Mouse (Mus musculus) mesoderm, embryonic 11.5 days (tissue): Measurements from ENCODE around the gene Pepd.
"Not testable (repeated sequence)": the region's sequence is repeated elsewhere in the genome, so short reads cannot be mapped to it uniquely, and the experiment has no call there.

ENCODE experiments used
- DNase-seq: peaks from one replicate; pipeline ENCODE4 v3.0.0-alpha.2; 2012; ENCODE audit warnings: low read depth, low spot score

The Pepd gene

GRCm38 (mm10) chr7:34982372-34982771 lies 70.2 kb downstream of the Pepd start:
- not testable (repeated sequence) for DNase-seq

GRCm38 (mm10) chr7:34983702-34984475 lies 71.7 kb downstream of the Pepd start:
- DNase-seq, result no peak

- DNase-seq, result no peak
Measured at GRCm38 (mm10) chr7:34984526-34985133, 72.5 kb downstream of the Pepd start.

- no peak for DNase-seq
Measured at GRCm38 (mm10) chr7:34985216-34985615, 73.0 kb downstream of the Pepd start.

- no peak for DNase-seq
Measured at GRCm38 (mm10) chr7:34985646-34986045, 73.5 kb downstream of the Pepd start.

GRCm38 (mm10) chr7:34986575-34987150 lies 74.5 kb downstream of the Pepd start:
- DNase-seq, result no peak

- DNase-seq, result no peak
Measured at GRCm38 (mm10) chr7:34987258-34987657, 75.1 kb downstream of the Pepd start.

- DNase-seq, result no peak
Measured at GRCm38 (mm10) chr7:34988488-34988887, 76.3 kb downstream of the Pepd start.

- no peak for DNase-seq
Measured at GRCm38 (mm10) chr7:34991731-34992246, 79.6 kb downstream of the Pepd start.

- DNase-seq, result no peak
Measured at GRCm38 (mm10) chr7:34992766-34993165, 80.6 kb downstream of the Pepd start.

GRCm38 (mm10) chr7:34995872-34996662 lies 83.9 kb downstream of the Pepd start:
- no peak for DNase-seq

- DNase-seq, result no peak
Measured at GRCm38 (mm10) chr7:35000839-35001238, 88.7 kb downstream of the Pepd start.

GRCm38 (mm10) chr7:35003171-35003737 lies 91.1 kb downstream of the Pepd start:
- DNase-seq, result no peak

GRCm38 (mm10) chr7:35006661-35007060 lies 94.5 kb downstream of the Pepd start:
- no peak for DNase-seq

GRCm38 (mm10) chr7:35013228-35013627 lies 101.0 kb downstream of the Pepd start:
- no peak for DNase-seq

- no peak for DNase-seq
Measured at GRCm38 (mm10) chr7:35015252-35015651, 103.1 kb downstream of the Pepd start.

- no peak for DNase-seq
Measured at GRCm38 (mm10) chr7:35021365-35021764, 109.2 kb downstream of the Pepd start.

- no peak for DNase-seq
Measured at GRCm38 (mm10) chr7:35023251-35023650, 111.1 kb downstream of the Pepd start.

GRCm38 (mm10) chr7:35024426-35024825 lies 112.2 kb downstream of the Pepd start:
- DNase-seq, result no peak

GRCm38 (mm10) chr7:35025409-35026275 lies 113.5 kb downstream of the Pepd start:
- DNase-seq, result peak; percentile 72

- no peak for DNase-seq
Measured at GRCm38 (mm10) chr7:35026276-35026630, 114.1 kb downstream of the Pepd start.
